Comparison of ENCODE assay signal across 17 mouse cellular contexts in the genomic region with DNA sequence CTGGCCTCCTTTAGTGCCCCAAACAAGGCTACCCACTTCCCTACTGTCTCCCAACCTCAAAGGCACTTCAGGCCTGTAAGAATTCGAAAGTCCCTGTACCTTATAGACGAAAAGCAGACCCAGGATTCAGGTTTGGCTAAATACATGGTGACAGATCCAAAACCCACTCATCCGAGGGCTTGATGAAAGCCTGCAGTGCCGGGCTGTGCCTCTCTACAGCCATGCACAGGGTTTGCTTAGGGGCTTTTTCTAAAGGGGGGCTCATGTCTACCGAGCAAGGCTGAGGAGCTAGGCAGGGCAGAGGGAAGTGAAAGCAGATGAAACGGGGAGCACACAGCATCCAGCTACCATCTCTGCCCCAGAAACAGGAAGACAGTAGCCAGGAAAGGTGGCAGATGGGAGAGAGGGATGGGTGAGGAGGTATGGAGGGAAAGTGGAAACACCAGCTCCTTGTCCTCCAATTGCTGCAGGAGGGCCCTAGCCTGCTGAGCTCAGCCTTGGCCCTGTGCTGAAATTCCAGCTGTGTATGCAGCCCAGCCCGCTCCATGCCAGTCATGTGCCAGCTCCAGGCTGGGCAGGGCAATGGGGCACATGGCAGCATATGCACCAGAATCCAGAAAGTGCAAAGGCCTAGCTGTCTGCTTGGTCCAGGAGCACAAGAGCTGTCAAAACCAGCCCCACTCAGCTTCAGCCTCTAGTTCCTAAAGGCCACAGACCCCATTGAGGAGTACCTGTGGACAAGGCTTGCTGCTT. TPM values are rescaled to one million over a fixed set of nuclear protein-coding genes. Genes with fewer than 3 reads are reported as not detected.
DNase-seq lines count a peak whose midpoint lies in the region; ATAC-seq lines count a peak whose summit lies in the region.
"Had no signal": no experiment of that assay in that cellular context is flagged by ENCODE, and none has a peak within 500 bp of the region (broad histone marks: within the 10 kb centered on the region; RNA-seq: fewer than 3 reads in every experiment).

No protein-coding gene starts in this region.

- no peak for ATAC-seq in hindbrain, embryonic 16.5 days
- ATAC-seq in neural tube, embryonic 13.5 days (ENCODE audit: low read depth) = no peak
- ATAC-seq in megakaryocyte progenitor cell, adult 5-6 weeks (replicated peaks; ENCODE audit: poor library complexity) = peak; percentile 17
- ATAC-seq: Patski had no signal

- WGBS in hindbrain, embryonic 10.5 days = 77% methylated on average over 7 of the region's 7 CpGs
- WGBS in hindbrain, embryonic 16.5 days = 67% methylated on average over 7 of the region's 7 CpGs
- 69% methylated on average over 7 of the region's 7 CpGs for WGBS in neural tube, embryonic 13.5 days

- H3K4me3 ChIP-seq in hindbrain, embryonic 10.5 days = no peak overlapping the region
- H3K4me3 ChIP-seq in hindbrain, embryonic 16.5 days (ENCODE audit: low read length) = no peak overlapping the region
- no peak overlapping the region for H3K4me3 ChIP-seq in neural tube, embryonic 13.5 days
- H3K4me3 ChIP-seq: embryonic facial prominence, embryonic 12.5 days; heart, adult 2 months had no signal

- no peak for DNase-seq in hindbrain, embryonic 10.5 days (ENCODE audit: low spot score)
- no peak for DNase-seq in neural tube, embryonic 10.5 days (ENCODE audit: extremely low spot score, low spot score)
- peak; percentile 63 for DNase-seq in kidney, postnatal 10 days
- no peak for DNase-seq in lung, postnatal 25 days (ENCODE audit: low spot score)
- DNase-seq in right cerebral cortex, postnatal 36 days (ENCODE audit: low spot score in 2 of 2) = no peak
- DNase-seq: adrenal gland, postnatal 25 days; heart, adult 2 months; heart, postnatal 36 days; lung, postnatal 14 days had no signal

- 0 out of 2 replicates have a peak overlapping the region, but pooled peaks have one; percentile 82 for H3K27ac ChIP-seq in hindbrain, embryonic 10.5 days
- H3K27ac ChIP-seq in hindbrain, embryonic 16.5 days (ENCODE audit: low read depth, low read length) = no peak overlapping the region
- no peak overlapping the region for H3K27ac ChIP-seq in neural tube, embryonic 13.5 days (replicated peaks)
- H3K27ac ChIP-seq: embryonic facial prominence, embryonic 12.5 days; heart, adult 2 months had no signal

- H3K36me3 ChIP-seq in hindbrain, embryonic 10.5 days = no peaks in the 10 kb centered on the region
- H3K36me3 ChIP-seq in hindbrain, embryonic 16.5 days (ENCODE audit: control insufficient read depth, insufficient read depth, low read length) = no peaks in the 10 kb centered on the region
- H3K36me3 ChIP-seq in neural tube, embryonic 13.5 days = peaks cover 7% of the 10 kb centered on the region; the same call in 1 of the 2 replicates
- H3K36me3 ChIP-seq: embryonic facial prominence, embryonic 12.5 days had no signal

- H3K27me3 ChIP-seq in hindbrain, embryonic 10.5 days (ENCODE audit: insufficient read depth, poor library complexity, severe bottlenecking) = peaks cover 53% of the 10 kb centered on the region
- no peaks in the 10 kb centered on the region for H3K27me3 ChIP-seq in hindbrain, embryonic 16.5 days (replicated peaks; ENCODE audit: control insufficient read depth, insufficient read depth, low read length)
- H3K27me3 ChIP-seq in neural tube, embryonic 13.5 days = no peaks in the 10 kb centered on the region
- H3K27me3 ChIP-seq: CH12.LX; embryonic facial prominence, embryonic 12.5 days; Patski had no signal

- peaks cover 61% of the 10 kb centered on the region for H3K4me1 ChIP-seq in hindbrain, embryonic 10.5 days (replicated peaks)
- peaks cover 33% of the 10 kb centered on the region for H3K4me1 ChIP-seq in hindbrain, embryonic 16.5 days (ENCODE audit: control insufficient read depth, insufficient read depth, low read depth, low read length)
- H3K4me1 ChIP-seq in neural tube, embryonic 13.5 days (replicated peaks) = peaks cover 53% of the 10 kb centered on the region

- no peaks in the 10 kb centered on the region for H3K9me3 ChIP-seq in hindbrain, embryonic 10.5 days
- H3K9me3 ChIP-seq in hindbrain, embryonic 16.5 days (ENCODE audit: control insufficient read depth, low read length) = no peaks in the 10 kb centered on the region
- no peaks in the 10 kb centered on the region for H3K9me3 ChIP-seq in neural tube, embryonic 13.5 days
- H3K9me3 ChIP-seq: embryonic facial prominence, embryonic 12.5 days had no signal

- H3K9ac ChIP-seq in hindbrain, embryonic 16.5 days (ENCODE audit: low read depth, low read length) = no peak overlapping the region
- 0 out of 2 replicates have a peak overlapping the region, but pooled peaks have one; percentile 26 for H3K9ac ChIP-seq in neural tube, embryonic 13.5 days

- H3K4me2 ChIP-seq in hindbrain, embryonic 16.5 days (ENCODE audit: low read length) = no peak overlapping the region
- no peak overlapping the region for H3K4me2 ChIP-seq in neural tube, embryonic 13.5 days
- H3K4me2 ChIP-seq: embryonic facial prominence, embryonic 12.5 days had no signal

RNA-seq across cellular contexts. Expression of a gene that starts 11.3 kb away (rescaled TPM):
- not detected in 2 replicates for polyA plus RNA-seq in hindbrain, embryonic 10.5 days (2016; fragmentation: Nextera tagmentation; extraction: Ambion mirVana)
- not detected in 2 replicates for polyA plus RNA-seq in hindbrain, embryonic 16.5 days (2015; fragmentation: Nextera tagmentation; extraction: Ambion mirVana)
- not detected in 2 replicates for polyA plus RNA-seq in neural tube, embryonic 13.5 days (2015; fragmentation: Nextera tagmentation; extraction: Ambion mirVana)
- total RNA-seq in megakaryocyte progenitor cell, adult 5-6 weeks (2015) = not detected in 2 replicates
- not detected in 2 replicates for total RNA-seq in megakaryocyte progenitor cell, adult 5-6 weeks (2017)
- total RNA-seq: adrenal gland, postnatal 25 days; CH12.LX; heart, adult 2 months; heart, postnatal 36 days; monocyte, adult 5-6 weeks had no signal
- polyA plus RNA-seq: embryonic facial prominence, embryonic 12.5 days; heart, adult 2 months; limb, embryonic 11.5 days; Patski had no signal

RNA-seq across cellular contexts. Expression of a gene that starts 48.5 kb away (rescaled TPM):
- polyA plus RNA-seq in hindbrain, embryonic 10.5 days (2016; fragmentation: Nextera tagmentation; extraction: Ambion mirVana) = 19.1 and 23.3 TPM in 2 replicates
- 33.7 and 40.7 TPM in 2 replicates for polyA plus RNA-seq in hindbrain, embryonic 16.5 days (2015; fragmentation: Nextera tagmentation; extraction: Ambion mirVana)
- 40.8 and 43.3 TPM in 2 replicates for polyA plus RNA-seq in neural tube, embryonic 13.5 days (2015; fragmentation: Nextera tagmentation; extraction: Ambion mirVana)
- 3.0 and 4.4 TPM in 2 replicates for total RNA-seq in megakaryocyte progenitor cell, adult 5-6 weeks (2015)
- total RNA-seq in megakaryocyte progenitor cell, adult 5-6 weeks (2017) = 1.4 and 3.7 TPM in 2 replicates
